Mouse (Mus musculus): ENCODE measurements around the gene Mark1. TPM values are rescaled to one million over a fixed set of nuclear protein-coding genes. Genes with fewer than 3 reads are reported as not detected.

The Mark1 gene
- polyA plus RNA-seq, 1 experiment from 2014 or later = 3.2 TPM

- no peak for DNase-seq (ENCODE audit: low spot score)
- Histone ChIP-seq H3K36me3 (ENCODE audit: control insufficient read depth, insufficient read depth, low read length) (no peaks in the 10 kb centered on the region), H3K4me1 (ENCODE audit: control insufficient read depth, insufficient read depth, low read length) (no peaks in the 10 kb centered on the region), H3K9ac (ENCODE audit: low read length) (no peak overlapping the region), H3K27ac (replicated peaks; ENCODE audit: low read depth, low read length) (no peak overlapping the region), H3K4me2 (ENCODE audit: low read depth, severe bottlenecking) (no peak overlapping the region), H3K27me3 (ENCODE audit: control insufficient read depth, insufficient read depth, low read length) (no peaks in the 10 kb centered on the region), H3K4me3 (ENCODE audit: low read depth, low read length) (no peak overlapping the region), H3K9me3 (ENCODE audit: control insufficient read depth, low read length) (no peaks in the 10 kb centered on the region)
- no peak for ATAC-seq (ENCODE audit: insufficient number of reproducible peaks, low FRiP score, low TSS enrichment, low read depth)
- 79% methylated on average over 5 of the region's 5 CpGs for WGBS
Observed at GRCm38 (mm10) chr1:184951758-184952157, 47.6 kb downstream of the Mark1 start.

DNA sequence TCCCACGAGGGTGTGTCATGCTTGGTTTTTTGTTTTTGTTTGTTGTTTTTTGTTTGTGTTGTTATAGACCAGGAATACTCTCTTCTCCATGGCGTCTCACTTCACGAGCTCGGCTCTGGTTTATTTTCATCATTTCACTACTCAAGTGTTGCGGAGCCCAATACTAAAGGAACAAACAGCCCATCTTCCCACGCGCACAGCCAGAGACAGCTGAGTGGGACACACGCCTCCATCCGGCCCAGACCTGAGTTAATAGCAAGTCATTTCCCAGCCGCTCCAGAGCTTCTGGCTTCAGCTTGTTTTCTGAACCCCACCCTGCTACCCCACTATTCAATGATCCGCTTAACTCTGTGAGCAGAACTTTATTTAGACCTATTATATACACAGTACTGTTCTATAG is 48.3 kb downstream of the Mark1 start:
- DNase-seq (ENCODE audit: low spot score) (no peak), ATAC-seq (ENCODE audit: insufficient number of reproducible peaks, low FRiP score, low TSS enrichment, low read depth) (no peak)
- no peak overlapping the region for H3K9ac ChIP-seq (ENCODE audit: low read length)
- H3K9me3 ChIP-seq (ENCODE audit: control insufficient read depth, low read length) = no peaks in the 10 kb centered on the region
- H3K4me1 ChIP-seq (ENCODE audit: control insufficient read depth, insufficient read depth, low read length) = no peaks in the 10 kb centered on the region
- 94% methylated on average over 11 of the region's 11 CpGs for WGBS
- no peak overlapping the region for H3K27ac ChIP-seq (replicated peaks; ENCODE audit: low read depth, low read length)
- H3K36me3 ChIP-seq (ENCODE audit: control insufficient read depth, insufficient read depth, low read length) = no peaks in the 10 kb centered on the region
- H3K27me3 ChIP-seq (ENCODE audit: control insufficient read depth, insufficient read depth, low read length) = no peaks in the 10 kb centered on the region
- H3K4me2 ChIP-seq (ENCODE audit: low read depth, severe bottlenecking) = no peak overlapping the region
- H3K4me3 ChIP-seq (ENCODE audit: low read depth, low read length) = no peak overlapping the region

DNA sequence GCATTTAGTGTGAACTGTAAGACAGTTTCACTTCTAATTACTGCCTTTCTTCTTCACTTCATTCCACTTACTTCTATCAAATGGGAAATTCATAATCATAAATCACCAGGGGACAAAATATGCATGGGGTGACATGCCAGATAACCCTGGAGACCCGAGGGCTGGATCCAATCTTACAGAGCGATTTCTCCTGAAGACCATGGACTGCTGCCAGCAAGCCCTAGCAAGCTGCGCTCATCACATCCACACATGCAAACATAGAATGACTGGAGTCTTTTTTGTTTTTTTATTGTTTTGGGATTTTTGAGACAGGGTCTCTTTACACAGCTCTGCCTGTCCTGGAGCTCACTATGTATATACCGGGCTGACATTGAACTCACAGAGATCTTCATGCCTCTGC is 61.3 kb downstream of the Mark1 start:
- Histone ChIP-seq H3K27me3 (ENCODE audit: control insufficient read depth, insufficient read depth, low read length) (no peaks in the 10 kb centered on the region), H3K27ac (replicated peaks; ENCODE audit: low read depth, low read length) (no peak overlapping the region), H3K4me2 (ENCODE audit: low read depth, severe bottlenecking) (no peak overlapping the region), H3K36me3 (ENCODE audit: control insufficient read depth, insufficient read depth, low read length) (no peaks in the 10 kb centered on the region), H3K4me1 (ENCODE audit: control insufficient read depth, insufficient read depth, low read length) (no peaks in the 10 kb centered on the region), H3K9ac (ENCODE audit: low read length) (no peak overlapping the region), H3K9me3 (ENCODE audit: control insufficient read depth, low read length) (no peaks in the 10 kb centered on the region), H3K4me3 (ENCODE audit: low read depth, low read length) (no peak overlapping the region)
- 89% methylated on average over 4 of the region's 4 CpGs for WGBS
- no peak for ATAC-seq (ENCODE audit: insufficient number of reproducible peaks, low FRiP score, low TSS enrichment, low read depth)
- no peak for DNase-seq (ENCODE audit: low spot score)

- no peaks in the 10 kb centered on the region for H3K4me1 ChIP-seq (ENCODE audit: control insufficient read depth, insufficient read depth, low read length)
- H3K9me3 ChIP-seq (ENCODE audit: control insufficient read depth, low read length) = no peaks in the 10 kb centered on the region
- H3K4me2 ChIP-seq (ENCODE audit: low read depth, severe bottlenecking) = no peak overlapping the region
- H3K9ac ChIP-seq (ENCODE audit: low read length) = no peak overlapping the region
- H3K36me3 ChIP-seq (ENCODE audit: control insufficient read depth, insufficient read depth, low read length) = no peaks in the 10 kb centered on the region
- no peak for ATAC-seq (ENCODE audit: insufficient number of reproducible peaks, low FRiP score, low TSS enrichment, low read depth)
- no peaks in the 10 kb centered on the region for H3K27me3 ChIP-seq (ENCODE audit: control insufficient read depth, insufficient read depth, low read length)
- no peak overlapping the region for H3K27ac ChIP-seq (replicated peaks; ENCODE audit: low read depth, low read length)
- WGBS = 55% methylated on average over 5 of the region's 5 CpGs
- no peak for DNase-seq (ENCODE audit: low spot score)
- H3K4me3 ChIP-seq (ENCODE audit: low read depth, low read length) = no peak overlapping the region
Observed at GRCm38 (mm10) chr1:184935980-184936379, 63.4 kb downstream of the Mark1 start.

DNA sequence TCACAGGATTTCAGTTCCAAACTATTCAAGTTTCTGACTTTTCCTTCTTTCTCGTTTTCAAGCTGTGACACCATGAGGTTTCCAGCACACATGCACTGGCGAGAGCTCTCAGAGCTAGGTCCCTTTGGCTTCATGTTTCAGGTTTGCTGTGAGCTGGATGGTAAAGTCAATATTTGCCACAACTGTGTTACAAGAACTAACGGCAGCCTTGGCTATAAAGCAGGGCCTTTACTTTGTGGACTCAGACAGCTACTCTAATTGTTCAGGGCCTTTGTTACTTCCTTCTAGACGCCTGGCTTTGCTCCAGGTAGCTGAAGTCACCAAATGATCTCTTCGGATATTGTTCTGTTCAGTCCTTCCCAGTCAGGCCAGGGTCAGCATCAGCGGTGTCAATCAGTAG is 63.9 kb downstream of the Mark1 start:
- H3K9ac ChIP-seq (ENCODE audit: low read length) = no peak overlapping the region
- H3K36me3 ChIP-seq (ENCODE audit: control insufficient read depth, insufficient read depth, low read length) = no peaks in the 10 kb centered on the region
- no peaks in the 10 kb centered on the region for H3K27me3 ChIP-seq (ENCODE audit: control insufficient read depth, insufficient read depth, low read length)
- no peak overlapping the region for H3K4me2 ChIP-seq (ENCODE audit: low read depth, severe bottlenecking)
- H3K4me3 ChIP-seq (ENCODE audit: low read depth, low read length) = no peak overlapping the region
- 77% methylated on average over 6 of the region's 6 CpGs for WGBS
- no peaks in the 10 kb centered on the region for H3K9me3 ChIP-seq (ENCODE audit: control insufficient read depth, low read length)
- no peak overlapping the region for H3K27ac ChIP-seq (replicated peaks; ENCODE audit: low read depth, low read length)
- no peaks in the 10 kb centered on the region for H3K4me1 ChIP-seq (ENCODE audit: control insufficient read depth, insufficient read depth, low read length)
- DNase-seq (ENCODE audit: low spot score) (no peak), ATAC-seq (ENCODE audit: insufficient number of reproducible peaks, low FRiP score, low TSS enrichment, low read depth) (no peak)

DNA sequence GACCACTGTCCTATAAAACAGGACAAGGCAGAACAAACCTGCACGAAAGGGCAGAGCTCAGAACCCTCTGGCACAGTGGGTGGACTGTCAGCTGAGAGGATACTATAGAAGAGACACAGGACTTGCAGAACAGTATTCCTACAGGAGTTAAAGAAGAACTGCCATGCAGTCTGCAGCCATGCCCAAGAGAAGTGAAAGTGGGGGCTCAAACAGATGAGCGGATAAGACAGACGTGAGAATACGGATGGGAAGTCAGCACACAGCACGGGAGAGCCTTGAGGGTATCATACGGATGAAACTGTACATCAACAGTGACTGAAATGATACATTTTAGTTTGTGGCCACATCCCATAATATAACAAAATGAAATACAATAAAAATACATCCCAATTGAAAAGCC is 68.3 kb downstream of the Mark1 start:
- H3K27me3 ChIP-seq (ENCODE audit: control insufficient read depth, insufficient read depth, low read length) = no peaks in the 10 kb centered on the region
- no peak overlapping the region for H3K4me3 ChIP-seq (ENCODE audit: low read depth, low read length)
- H3K9ac ChIP-seq (ENCODE audit: low read length) = no peak overlapping the region
- H3K4me2 ChIP-seq (ENCODE audit: low read depth, severe bottlenecking) = no peak overlapping the region
- H3K27ac ChIP-seq (replicated peaks; ENCODE audit: low read depth, low read length) = no peak overlapping the region
- H3K36me3 ChIP-seq (ENCODE audit: control insufficient read depth, insufficient read depth, low read length) = no peaks in the 10 kb centered on the region
- ATAC-seq (ENCODE audit: insufficient number of reproducible peaks, low FRiP score, low TSS enrichment, low read depth) (no peak), DNase-seq (ENCODE audit: low spot score) (no peak)
- 95% methylated on average over 6 of the region's 6 CpGs for WGBS
- H3K4me1 ChIP-seq (ENCODE audit: control insufficient read depth, insufficient read depth, low read length) = no peaks in the 10 kb centered on the region
- H3K9me3 ChIP-seq (ENCODE audit: control insufficient read depth, low read length) = no peaks in the 10 kb centered on the region

GRCm38 (mm10) chr1:184928382-184928781 is 71.0 kb downstream of the Mark1 start:
- 75% methylated on average over 1 of the region's 1 CpGs for WGBS
- H3K36me3 ChIP-seq (ENCODE audit: control insufficient read depth, insufficient read depth, low read length) = no peaks in the 10 kb centered on the region
- no peak for ATAC-seq (ENCODE audit: insufficient number of reproducible peaks, low FRiP score, low TSS enrichment, low read depth)
- H3K27ac ChIP-seq (replicated peaks; ENCODE audit: low read depth, low read length) = no peak overlapping the region
- H3K4me3 ChIP-seq (ENCODE audit: low read depth, low read length) = no peak overlapping the region
- H3K4me1 ChIP-seq (ENCODE audit: control insufficient read depth, insufficient read depth, low read length) = no peaks in the 10 kb centered on the region
- no peaks in the 10 kb centered on the region for H3K9me3 ChIP-seq (ENCODE audit: control insufficient read depth, low read length)
- no peak for DNase-seq (ENCODE audit: low spot score)
- no peak overlapping the region for H3K4me2 ChIP-seq (ENCODE audit: low read depth, severe bottlenecking)
- no peak overlapping the region for H3K9ac ChIP-seq (ENCODE audit: low read length)
- no peaks in the 10 kb centered on the region for H3K27me3 ChIP-seq (ENCODE audit: control insufficient read depth, insufficient read depth, low read length)

- no peak overlapping the region for H3K27ac ChIP-seq (replicated peaks; ENCODE audit: low read depth, low read length)
- no peaks in the 10 kb centered on the region for H3K27me3 ChIP-seq (ENCODE audit: control insufficient read depth, insufficient read depth, low read length)
- no peak overlapping the region for H3K4me2 ChIP-seq (ENCODE audit: low read depth, severe bottlenecking)
- no peak for ATAC-seq (ENCODE audit: insufficient number of reproducible peaks, low FRiP score, low TSS enrichment, low read depth)
- H3K9me3 ChIP-seq (ENCODE audit: control insufficient read depth, low read length) = no peaks in the 10 kb centered on the region
- H3K9ac ChIP-seq (ENCODE audit: low read length) = no peak overlapping the region
- no peaks in the 10 kb centered on the region; the same call in 1 of the 2 replicates for H3K36me3 ChIP-seq (ENCODE audit: control insufficient read depth, insufficient read depth, low read length)
- no peak for DNase-seq (ENCODE audit: low spot score)
- H3K4me1 ChIP-seq (ENCODE audit: control insufficient read depth, insufficient read depth, low read length) = no peaks in the 10 kb centered on the region
- WGBS = 97% methylated on average over 1 of the region's 1 CpGs
- H3K4me3 ChIP-seq (ENCODE audit: low read depth, low read length) = no peak overlapping the region
Observed at GRCm38 (mm10) chr1:184927911-184928310, 71.5 kb downstream of the Mark1 start.

GRCm38 (mm10) chr1:184922824-184923223 is 76.5 kb downstream of the Mark1 start:
- Histone ChIP-seq H3K4me3 (ENCODE audit: low read depth, low read length) (no peak overlapping the region), H3K4me1 (ENCODE audit: control insufficient read depth, insufficient read depth, low read length) (no peaks in the 10 kb centered on the region), H3K9ac (ENCODE audit: low read length) (no peak overlapping the region), H3K36me3 (ENCODE audit: control insufficient read depth, insufficient read depth, low read length) (no peaks in the 10 kb centered on the region; the same call in 1 of the 2 replicates), H3K4me2 (ENCODE audit: low read depth, severe bottlenecking) (no peak overlapping the region), H3K27ac (replicated peaks; ENCODE audit: low read depth, low read length) (no peak overlapping the region), H3K27me3 (ENCODE audit: control insufficient read depth, insufficient read depth, low read length) (no peaks in the 10 kb centered on the region), H3K9me3 (ENCODE audit: control insufficient read depth, low read length) (no peaks in the 10 kb centered on the region)
- ATAC-seq (ENCODE audit: insufficient number of reproducible peaks, low FRiP score, low TSS enrichment, low read depth) (no peak), DNase-seq (ENCODE audit: low spot score) (no peak)
- WGBS = 83% methylated on average over 13 of the region's 13 CpGs

All from limb, embryonic 11.5 days (tissue).